Mouse (Mus musculus) embryonic facial prominence, embryonic 14.5 days (tissue): ENCODE results near the gene Gm20489. TPM values are rescaled to one million over a fixed set of nuclear protein-coding genes. Genes with fewer than 3 reads are reported as not detected.

ENCODE experiments used
- ATAC-seq: fragments of 200-750 bp; cut with Nextera tagmentation; 2 replicates; pipeline ENCODE4 v1.8.0; 2017; ENCODE audit warnings: low read depth, moderate number of reproducible peaks, moderate TSS enrichment
- DNase-seq: peaks from one replicate; pipeline ENCODE4 v3.0.0-alpha.2; 2015; ENCODE audit warnings: low spot score
- H3K27ac ChIP-seq: fragments of 300-500 bp; sonication (generic); replicated peaks from 2 replicates; pipeline ENCODE4 v1.5.1; 2014; ENCODE audit warnings: low read depth, mild to moderate bottlenecking, low read length, moderate library complexity
- H3K27me3 ChIP-seq: fragments of 300-500 bp; sonication (generic); replicated peaks from 2 replicates; pipeline ENCODE4 v1.6.1; 2014; ENCODE audit warnings: low read length; ENCODE audit not compliant: control insufficient read depth, insufficient read depth
- H3K36me3 ChIP-seq: fragments of 300-500 bp; sonication (generic); 2 replicates; pipeline ENCODE4 v1.6.1; 2014; ENCODE audit warnings: low read length, mixed read lengths; ENCODE audit not compliant: control insufficient read depth, insufficient read depth
- H3K4me1 ChIP-seq: fragments of 300-500 bp; sonication (generic); 2 replicates; pipeline ENCODE4 v1.6.1; 2014; ENCODE audit warnings: antibody characterized with exemption, low read length; ENCODE audit not compliant: control insufficient read depth, insufficient read depth
- H3K4me2 ChIP-seq: fragments of 300-500 bp; sonication (generic); 2 replicates; pipeline ENCODE4 v1.6.1; 2014; ENCODE audit warnings: low read depth, mild to moderate bottlenecking, low read length, moderate library complexity, mixed read lengths
- H3K4me3 ChIP-seq: fragments of 300-500 bp; sonication (generic); 2 replicates; pipeline ENCODE4 v1.5.1; 2014; ENCODE audit warnings: low read depth, mild to moderate bottlenecking, low read length
- H3K9ac ChIP-seq: fragments of 300-500 bp; sonication (generic); 2 replicates; pipeline ENCODE4 v1.6.1; 2014; ENCODE audit warnings: low read depth, mild to moderate bottlenecking, low read length, moderate library complexity, mixed read lengths
- H3K9me3 ChIP-seq: fragments of 300-500 bp; sonication (generic); 2 replicates; pipeline ENCODE4 v1.6.1; 2016; ENCODE audit warnings: low read length; ENCODE audit not compliant: control insufficient read depth
- WGBS: fragments of 180-500 bp; shearing (Covaris S2); extraction: QIAGEN DNeasy Blood & Tissue Kit; methylation state at CpG from one replicate; pipeline ENCODE4 v1.1.7; 2014; 5-methylcytosine and 5-hydroxymethylcytosine counted together
- polyA plus RNA-seq: library from polyadenylated mRNA; unstranded; fragments of >200 nt; fragmentation: Nextera tagmentation; extraction: Ambion mirVana; gene quantifications from 2 replicates; pipeline ENCODE4 v1.2.1, GENCODE M21; 2014

Gene Gm20489
- polyA plus RNA-seq, 1 experiment from 2014 or later: not detected

- no peak overlapping the region for H3K4me2 ChIP-seq
- DNase-seq: no peak
- H3K27me3 ChIP-seq: peaks cover 2% of the 10 kb centered on the region; the same call in 1 of the 2 replicates
- no peak overlapping the region for H3K9ac ChIP-seq
- H3K9me3 ChIP-seq: no peaks in the 10 kb centered on the region
- ATAC-seq: no peak
- 90% methylated on average over 10 of the region's 10 CpGs for WGBS
- H3K4me3 ChIP-seq: no peak overlapping the region
- H3K4me1 ChIP-seq: no peaks in the 10 kb centered on the region
- H3K36me3 ChIP-seq: peaks cover 76% of the 10 kb centered on the region
- no peak overlapping the region for H3K27ac ChIP-seq
These were observed 21.3 kb upstream of the Gm20489 start for GRCm38 (mm10) chrX:101290111-101290510.

DNA sequence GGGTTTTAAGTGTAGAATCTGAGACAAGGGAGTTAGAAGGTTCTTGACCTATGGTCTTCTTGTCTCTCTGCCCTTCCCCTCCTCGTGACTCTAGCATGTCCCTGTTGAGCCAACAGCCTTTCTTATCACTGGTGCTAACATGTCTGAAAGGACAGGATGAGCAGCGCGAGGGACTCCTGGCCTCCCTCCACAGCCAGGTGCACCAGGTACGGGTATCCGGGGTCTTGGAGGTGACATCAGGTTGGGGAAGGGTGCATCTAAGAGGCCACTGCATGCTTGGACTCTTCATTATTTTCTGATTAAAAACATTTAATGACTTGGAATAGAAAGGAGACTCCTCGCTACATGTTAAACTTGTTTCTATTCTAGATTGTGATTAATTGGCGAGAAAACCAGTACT lies 20.2 kb upstream of the Gm20489 start:
- Histone ChIP-seq H3K9me3 (no peaks in the 10 kb centered on the region), H3K4me1 (no peaks in the 10 kb centered on the region), H3K9ac (no peak overlapping the region), H3K27ac (no peak overlapping the region), H3K36me3 (peaks cover 74% of the 10 kb centered on the region), H3K4me3 (no peak overlapping the region), H3K4me2 (no peak overlapping the region), H3K27me3 (peaks cover 2% of the 10 kb centered on the region; the same call in 1 of the 2 replicates)
- DNase-seq (no peak), ATAC-seq (no peak)
- 89% methylated on average over 7 of the region's 7 CpGs for WGBS

GRCm38 (mm10) chrX:101288432-101288831 lies 19.6 kb upstream of the Gm20489 start:
- H3K36me3 ChIP-seq: peaks cover 73% of the 10 kb centered on the region
- no peak for DNase-seq
- no peak overlapping the region for H3K4me2 ChIP-seq
- peaks cover 2% of the 10 kb centered on the region; the same call in 1 of the 2 replicates for H3K27me3 ChIP-seq
- no peak overlapping the region for H3K4me3 ChIP-seq
- H3K9ac ChIP-seq: no peak overlapping the region
- H3K27ac ChIP-seq: no peak overlapping the region
- H3K9me3 ChIP-seq: no peaks in the 10 kb centered on the region
- H3K4me1 ChIP-seq: no peaks in the 10 kb centered on the region
- ATAC-seq: no peak
- WGBS: 92% methylated on average over 6 of the region's 6 CpGs

- no peak overlapping the region for H3K27ac ChIP-seq
- no peak for ATAC-seq
- no peak overlapping the region for H3K9ac ChIP-seq
- peaks cover 2% of the 10 kb centered on the region for H3K27me3 ChIP-seq
- no peak for DNase-seq
- H3K4me2 ChIP-seq: no peak overlapping the region
- H3K4me1 ChIP-seq: no peaks in the 10 kb centered on the region
- peaks cover 78% of the 10 kb centered on the region for H3K36me3 ChIP-seq
- H3K4me3 ChIP-seq: no peak overlapping the region
- 86% methylated on average over 2 of the region's 3 CpGs for WGBS
- H3K9me3 ChIP-seq: no peaks in the 10 kb centered on the region
These were observed 18.7 kb upstream of the Gm20489 start for GRCm38 (mm10) chrX:101287543-101287942.

- no peak overlapping the region for H3K9ac ChIP-seq
- peaks cover 68% of the 10 kb centered on the region for H3K36me3 ChIP-seq
- H3K4me1 ChIP-seq: no peaks in the 10 kb centered on the region
- DNase-seq (no peak), ATAC-seq (no peak)
- WGBS: 86% methylated on average over 14 of the region's 14 CpGs
- H3K9me3 ChIP-seq: no peaks in the 10 kb centered on the region
- no peak overlapping the region for H3K4me3 ChIP-seq
- no peak overlapping the region for H3K4me2 ChIP-seq
- no peak overlapping the region for H3K27ac ChIP-seq
- H3K27me3 ChIP-seq: peaks cover 2% of the 10 kb centered on the region
These were observed 17.3 kb upstream of the Gm20489 start for GRCm38 (mm10) chrX:101285953-101286670.

- Histone ChIP-seq H3K27me3 (peaks cover 2% of the 10 kb centered on the region), H3K27ac (no peak overlapping the region), H3K9ac (no peak overlapping the region), H3K4me1 (no peaks in the 10 kb centered on the region), H3K36me3 (peaks cover 65% of the 10 kb centered on the region), H3K4me2 (no peak overlapping the region), H3K9me3 (no peaks in the 10 kb centered on the region), H3K4me3 (no peak overlapping the region)
- DNase-seq: peak; percentile 44
- WGBS: 29% methylated on average over 6 of the region's 6 CpGs
- ATAC-seq: no peak; the same call in 1 of the 2 replicates
These were observed 16.7 kb upstream of the Gm20489 start for GRCm38 (mm10) chrX:101285534-101285933.

DNA sequence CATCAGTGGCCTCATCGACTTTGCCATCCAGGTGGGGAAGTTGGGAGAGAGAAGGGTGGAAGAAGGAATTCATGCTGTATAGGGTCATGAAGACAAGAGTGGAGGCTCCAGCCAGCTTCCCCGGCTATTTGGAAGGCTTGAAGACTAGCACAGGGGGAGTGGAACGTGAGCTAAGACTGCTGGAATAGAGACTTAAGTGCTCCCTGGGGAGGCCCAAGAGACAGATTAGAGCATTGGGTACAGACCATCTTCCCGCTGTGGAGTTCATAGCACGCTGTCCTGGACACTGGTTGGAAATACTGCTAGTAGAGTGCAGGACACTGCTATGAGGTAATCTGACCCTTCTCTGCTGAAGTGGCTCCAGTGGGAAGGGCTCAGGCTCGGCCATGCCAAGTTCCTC lies 14.0 kb upstream of the Gm20489 start:
- H3K36me3 ChIP-seq: peaks cover 60% of the 10 kb centered on the region
- no peak overlapping the region for H3K4me2 ChIP-seq

GRCm38 (mm10) chrX:101273875-101274738 lies 5.3 kb upstream of the Gm20489 start, which contains the start of gene Med12:
Med12 (plus strand) TSS chrX:101274030.
- peak; percentile 98 for ATAC-seq
- peak within 1 kb of the TSS; percentile 58 for H3K4me3 ChIP-seq

More for the DNA sequence above, 14.0 kb upstream of the Gm20489 start:
- WGBS: 69% methylated on average over 6 of the region's 6 CpGs
- H3K9ac ChIP-seq: no peak overlapping the region
- no peaks in the 10 kb centered on the region for H3K9me3 ChIP-seq
- DNase-seq (no peak), ATAC-seq (no peak)
- no peaks in the 10 kb centered on the region for H3K4me1 ChIP-seq
- H3K27ac ChIP-seq: no peak overlapping the region
- no peak overlapping the region for H3K4me3 ChIP-seq
- no peaks in the 10 kb centered on the region; the same call in 1 of the 2 replicates for H3K27me3 ChIP-seq

More at GRCm38 (mm10) chrX:101273875-101274738, 5.3 kb upstream of the Gm20489 start, which contains the start of gene Med12:
- Histone ChIP-seq H3K36me3 (peaks cover 24% of the 10 kb centered on the region), H3K27ac (peak within 1 kb of the TSS; percentile 61), H3K9ac (peak within 1 kb of the TSS; percentile 76), H3K9me3 (no peaks in the 10 kb centered on the region), H3K27me3 (peaks cover 6% of the 10 kb centered on the region; the same call in 1 of the 2 replicates), H3K4me1 (no peaks in the 10 kb centered on the region), H3K4me2 (peak within 1 kb of the TSS; percentile 57)
- DNase-seq: peak; percentile 95
- 16% methylated on average over 40 of the region's 54 CpGs for WGBS
